Mouse (Mus musculus): ENCODE results near the gene Hebp1.

- TF ChIP-seq CTCF (IDR thresholded peaks at IDR 0.05; ENCODE audit: extremely low read depth, insufficient read length, insufficient replicate concordance, low read depth, low read length) (no peak), POLR2A (IDR thresholded peaks at IDR 0.05; ENCODE audit: low read depth, low read length) (no peak)
Observed at GRCm38 (mm10) chr6:135118183-135118582, 79.6 kb downstream of the Hebp1 start, which contains the start of gene Gprc5d.
